Mouse (Mus musculus): ENCODE data around the gene Ccdc65.
A peak's percentile ranks its signal among the peaks of the same experiment; 100 is the strongest.

The Ccdc65 gene

GRCm38 (mm10) chr15:98707766-98708372 is at the start of gene Ccdc65:
Gene Ccdc65, plus strand, starts transcription at chr15:98708207.
- peak; percentile 97 for DNase-seq (ENCODE audit: low spot score)

- no peak for DNase-seq (ENCODE audit: low spot score)
Observed at GRCm38 (mm10) chr15:98662198-98662566, 45.8 kb upstream of the Ccdc65 start.

GRCm38 (mm10) chr15:98662567-98663545 is 45.2 kb upstream of the Ccdc65 start, which contains the start of gene Ddx23:
Gene Ddx23, minus strand, starts transcription at chr15:98662894.
- peak; percentile 97 for DNase-seq (ENCODE audit: low spot score)

GRCm38 (mm10) chr15:98664042-98664907 is 43.7 kb upstream of the Ccdc65 start:
- DNase-seq (ENCODE audit: low spot score), result peak; percentile 62

- no peak for DNase-seq (ENCODE audit: low spot score)
Observed at GRCm38 (mm10) chr15:98672592-98672991, 35.4 kb upstream of the Ccdc65 start.

GRCm38 (mm10) chr15:98673732-98674131 is 34.3 kb upstream of the Ccdc65 start:
- no peak for DNase-seq (ENCODE audit: low spot score)

- DNase-seq (ENCODE audit: low spot score), result no peak
Observed at GRCm38 (mm10) chr15:98674284-98674993, 33.6 kb upstream of the Ccdc65 start.

- DNase-seq (ENCODE audit: low spot score), result no peak
Observed at GRCm38 (mm10) chr15:98674994-98675545, 32.9 kb upstream of the Ccdc65 start.

GRCm38 (mm10) chr15:98675634-98676250 is 32.3 kb upstream of the Ccdc65 start:
- DNase-seq (ENCODE audit: low spot score), result no peak

GRCm38 (mm10) chr15:98676471-98676870 is 31.5 kb upstream of the Ccdc65 start:
- no peak for DNase-seq (ENCODE audit: low spot score)

GRCm38 (mm10) chr15:98676940-98677728 is 30.9 kb upstream of the Ccdc65 start, which contains the start of gene Rnd1:
Gene Rnd1, minus strand, starts transcription at chr15:98677461.
- DNase-seq (ENCODE audit: low spot score), result peak; percentile 91

GRCm38 (mm10) chr15:98677977-98678376 is 30.0 kb upstream of the Ccdc65 start:
- DNase-seq (ENCODE audit: low spot score), result no peak

- no peak for DNase-seq (ENCODE audit: low spot score)
Observed at GRCm38 (mm10) chr15:98680660-98681059, 27.3 kb upstream of the Ccdc65 start.

GRCm38 (mm10) chr15:98681633-98682032 is 26.4 kb upstream of the Ccdc65 start:
- no peak for DNase-seq (ENCODE audit: low spot score)

GRCm38 (mm10) chr15:98683177-98683576 is 24.8 kb upstream of the Ccdc65 start:
- DNase-seq (ENCODE audit: low spot score), result no peak

GRCm38 (mm10) chr15:98683746-98684145 is 24.3 kb upstream of the Ccdc65 start:
- DNase-seq (ENCODE audit: low spot score), result no peak

GRCm38 (mm10) chr15:98685926-98686325 is 22.1 kb upstream of the Ccdc65 start:
- no peak for DNase-seq (ENCODE audit: low spot score)

GRCm38 (mm10) chr15:98689682-98690081 is 18.3 kb upstream of the Ccdc65 start:
- DNase-seq (ENCODE audit: low spot score), result no peak

GRCm38 (mm10) chr15:98691486-98692147 is 16.4 kb upstream of the Ccdc65 start:
- peak; percentile 78 for DNase-seq (ENCODE audit: low spot score)
